Mouse (Mus musculus) cortical plate, adult 2 months (tissue): ENCODE measurements around the gene Scn2b. TPM values are rescaled to one million over a fixed set of nuclear protein-coding genes. Genes with fewer than 3 reads are reported as not detected.
A peak's percentile ranks its signal among the peaks of the same experiment; 100 is the strongest.

Experiments used
- H3K27ac ChIP-seq: fragments of 200-500 bp; 2 replicates; pipeline ENCODE4 v1.5.1; 2012; ENCODE audit warnings: low read length, control low read depth, inconsistent platforms; ENCODE audit not compliant: insufficient read depth
- H3K4me1 ChIP-seq: fragments of 200-500 bp; 2 replicates; pipeline ENCODE4 v1.6.1; 2011; ENCODE audit warnings: low read length; ENCODE audit not compliant: control insufficient read depth, insufficient read depth
- H3K4me3 ChIP-seq: fragments of 200-500 bp; 2 replicates; pipeline ENCODE4 v1.5.1; 2011; ENCODE audit warnings: mild to moderate bottlenecking, low read length, control low read depth; ENCODE audit not compliant: insufficient read depth
- CTCF ChIP-seq: fragments of 200-500 bp; IDR thresholded peaks from 2 replicates; pipeline ENCODE4 v1.5.1; 2011; ENCODE audit warnings: mild to moderate bottlenecking, control low read depth, low read length; ENCODE audit not compliant: insufficient read depth; ENCODE audit errors: extremely low read depth
- POLR2A ChIP-seq: fragments of 200-500 bp; IDR thresholded peaks from 2 replicates; pipeline ENCODE4 v1.6.1; 2011; ENCODE audit warnings: mild to moderate bottlenecking, low read length, control low read depth; ENCODE audit not compliant: insufficient read depth; ENCODE audit errors: extremely low read depth
- polyA plus RNA-seq: library from polyadenylated mRNA; depleted of rRNA; stranded (reverse); fragments of >200 nt; gene quantifications from 2 replicates; pipeline ENCODE4 v1.2.3, GENCODE M21; 2012; rRNA removed

Scn2b gene
- polyA plus RNA-seq, 1 experiment, result 123 TPM

GRCm38 (mm10) chr9:45153361-45153760, 35.8 kb downstream of the Scn2b start:
- H3K4me3 ChIP-seq, result no peak overlapping the region
- no peak for TF ChIP-seq CTCF
- TF ChIP-seq POLR2A, result no peak
- H3K27ac ChIP-seq, result no peak overlapping the region
- no peaks in the 10 kb centered on the region for H3K4me1 ChIP-seq

- H3K4me3 ChIP-seq, result no peak overlapping the region
- no peak for TF ChIP-seq POLR2A
- no peak for TF ChIP-seq CTCF
- H3K27ac ChIP-seq, result peak overlapping the region; percentile 89
Observed at GRCm38 (mm10) chr9:45167903-45168302, 50.3 kb downstream of the Scn2b start.

GRCm38 (mm10) chr9:45170150-45170549, 52.6 kb downstream of the Scn2b start:
- no peak for TF ChIP-seq CTCF
- TF ChIP-seq POLR2A, result no peak
- H3K27ac ChIP-seq, result peak overlapping the region; percentile 70; the same call in 1 of the 2 replicates
- no peak overlapping the region for H3K4me3 ChIP-seq
- H3K4me1 ChIP-seq, result peaks cover 10% of the 10 kb centered on the region

More at GRCm38 (mm10) chr9:45167903-45168302, 50.3 kb downstream of the Scn2b start:
- H3K4me1 ChIP-seq, result peaks cover 10% of the 10 kb centered on the region

- TF ChIP-seq CTCF, result no peak
- no peak for TF ChIP-seq POLR2A
- no peak overlapping the region for H3K4me3 ChIP-seq
- 0 out of 2 replicates have a peak overlapping the region, but pooled peaks have one; percentile 13 for H3K27ac ChIP-seq
- peaks cover 10% of the 10 kb centered on the region for H3K4me1 ChIP-seq
Observed at GRCm38 (mm10) chr9:45171073-45171610, 53.6 kb downstream of the Scn2b start.

GRCm38 (mm10) chr9:45173475-45173874, 55.9 kb downstream of the Scn2b start:
- peaks cover 3% of the 10 kb centered on the region for H3K4me1 ChIP-seq
- TF ChIP-seq CTCF (no peak), POLR2A (no peak)
- H3K27ac ChIP-seq, result no peak overlapping the region
- no peak overlapping the region for H3K4me3 ChIP-seq

- Histone ChIP-seq H3K4me1 (peaks cover 3% of the 10 kb centered on the region; the same call in 1 of the 2 replicates), H3K27ac (no peak overlapping the region), H3K4me3 (no peak overlapping the region)
- TF ChIP-seq CTCF, result no peak
- no peak for TF ChIP-seq POLR2A
Observed at GRCm38 (mm10) chr9:45179282-45179681, 61.7 kb downstream of the Scn2b start.

Other genes starting within 250 kb of the Scn2b start
- 28.3 and 28.6 TPM in 2 replicates for gene Kmt2a, start 236.5 kb upstream of the Scn2b start, polyA plus RNA-seq
- 755 and 827 TPM in 2 replicates for gene Atp5l, start 197.0 kb upstream of the Scn2b start, polyA plus RNA-seq
- gene Ube4a, start 152.2 kb upstream of the Scn2b start, polyA plus RNA-seq, result 24.1 and 26.1 TPM in 2 replicates
- not detected in 2 replicates for gene Cd3g, start 137.4 kb upstream of the Scn2b start, polyA plus RNA-seq
- gene Cd3d, start 136.0 kb upstream of the Scn2b start, polyA plus RNA-seq, result 0.06 TPM in 1 of 2 replicates, not detected in the other
- 0.08 TPM in 1 of 2 replicates, not detected in the other for gene Cd3e, start 108.2 kb upstream of the Scn2b start, polyA plus RNA-seq
- gene Mpzl2, start 78.0 kb upstream of the Scn2b start, polyA plus RNA-seq, result 1.4 and 2.3 TPM in 2 replicates
- 3.0 and 3.1 TPM in 2 replicates for gene Mpzl3, start 62.6 kb upstream of the Scn2b start, polyA plus RNA-seq
- gene Jaml, start 38.6 kb upstream of the Scn2b start, polyA plus RNA-seq, result 0.36 and 0.52 TPM in 2 replicates
- gene Scn4b, start 20.6 kb downstream of the Scn2b start, polyA plus RNA-seq, result 31.9 and 87.5 TPM in 2 replicates
- gene BC049352, start 64.2 kb downstream of the Scn2b start, polyA plus RNA-seq, result 1.5 and 1.8 TPM in 2 replicates
- 0.13 and 0.25 TPM in 2 replicates for gene Tmprss4, start 86.3 kb downstream of the Scn2b start, polyA plus RNA-seq
- gene Il10ra, start 151.4 kb downstream of the Scn2b start, polyA plus RNA-seq, result 4.7 and 5.1 TPM in 2 replicates
- gene Tmprss13, start 201.3 kb downstream of the Scn2b start, polyA plus RNA-seq, result 0.06 TPM in 1 of 2 replicates, not detected in the other